Mouse (Mus musculus) testis, adult 2 months (tissue): ENCODE data around the gene Zfr. TPM values are rescaled to one million over a fixed set of nuclear protein-coding genes. Genes with fewer than 3 reads are reported as not detected.
"Not testable (repeated sequence)": the region's sequence is repeated elsewhere in the genome, so short reads cannot be mapped to it uniquely, and the experiment has no call there.

ENCODE experiments used
- H3K27ac ChIP-seq: fragments of 200-500 bp; 2 replicates; pipeline ENCODE4 v1.5.1; 2012; ENCODE audit warnings: low read depth, low read length; ENCODE audit not compliant: control insufficient read depth, insufficient read depth
- H3K27me3 ChIP-seq: fragments of 200-500 bp; 2 replicates; pipeline ENCODE4 v1.6.1; 2012; ENCODE audit warnings: mild to moderate bottlenecking, low read length, moderate library complexity; ENCODE audit not compliant: control insufficient read depth, insufficient read depth
- H3K36me3 ChIP-seq: fragments of 200-500 bp; 2 replicates; pipeline ENCODE4 v1.6.1; 2012; ENCODE audit warnings: mild to moderate bottlenecking, low read length; ENCODE audit not compliant: control insufficient read depth, insufficient read depth
- H3K4me1 ChIP-seq: fragments of 200-500 bp; 2 replicates; pipeline ENCODE4 v1.6.1; 2012; ENCODE audit warnings: low read length; ENCODE audit not compliant: control insufficient read depth, insufficient read depth
- H3K4me3 ChIP-seq: fragments of 200-500 bp; 2 replicates; pipeline ENCODE4 v1.5.1; 2012; ENCODE audit warnings: low read depth, mild to moderate bottlenecking, low read length, moderate library complexity, mixed read lengths; ENCODE audit not compliant: control insufficient read depth
- CTCF ChIP-seq: fragments of 200-500 bp; IDR thresholded peaks from 2 replicates; pipeline ENCODE4 v1.5.1; 2012; ENCODE audit warnings: low read depth, mild to moderate bottlenecking, inconsistent platforms, low read length, moderate library complexity; ENCODE audit not compliant: control insufficient read depth, insufficient read depth, insufficient replicate concordance
- POLR2A ChIP-seq: fragments of 200-500 bp; IDR thresholded peaks from 2 replicates; pipeline ENCODE4 v1.6.1; 2012; ENCODE audit warnings: low read depth, mild to moderate bottlenecking, inconsistent platforms, low read length, moderate library complexity; ENCODE audit not compliant: control insufficient read depth
- polyA plus RNA-seq: library from polyadenylated mRNA; depleted of rRNA; stranded (reverse); fragments of >200 nt; gene quantifications from 2 replicates; pipeline ENCODE4 v1.2.3, GENCODE M21; 2012

Gene Zfr
- polyA plus RNA-seq, 1 experiment = 184 TPM

- TF ChIP-seq CTCF (no peak), POLR2A (no peak)
- no peaks in the 10 kb centered on the region for H3K4me1 ChIP-seq
- no peak overlapping the region for H3K27ac ChIP-seq
- H3K36me3 ChIP-seq = peaks cover 5% of the 10 kb centered on the region
- no peaks in the 10 kb centered on the region for H3K27me3 ChIP-seq
- H3K4me3 ChIP-seq = no peak overlapping the region
Measured at GRCm38 (mm10) chr15:12149501-12149900, 31.9 kb downstream of the Zfr start.

GRCm38 (mm10) chr15:12153747-12154146 lies 36.1 kb downstream of the Zfr start:
- no peak overlapping the region for H3K27ac ChIP-seq
- TF ChIP-seq POLR2A = no peak
- TF ChIP-seq CTCF = no peak
- peaks cover 3% of the 10 kb centered on the region for H3K36me3 ChIP-seq

GRCm38 (mm10) chr15:12178126-12178525 lies 60.5 kb downstream of the Zfr start:
- Histone ChIP-seq H3K27ac (no peak overlapping the region), H3K4me3 (no peak overlapping the region), H3K4me1 (no peaks in the 10 kb centered on the region), H3K27me3 (no peaks in the 10 kb centered on the region), H3K36me3 (no peaks in the 10 kb centered on the region)
- no peak for TF ChIP-seq POLR2A
- no peak for TF ChIP-seq CTCF

More at GRCm38 (mm10) chr15:12153747-12154146, 36.1 kb downstream of the Zfr start:
- Histone ChIP-seq H3K4me1 (no peaks in the 10 kb centered on the region), H3K4me3 (no peak overlapping the region), H3K27me3 (no peaks in the 10 kb centered on the region)

DNA sequence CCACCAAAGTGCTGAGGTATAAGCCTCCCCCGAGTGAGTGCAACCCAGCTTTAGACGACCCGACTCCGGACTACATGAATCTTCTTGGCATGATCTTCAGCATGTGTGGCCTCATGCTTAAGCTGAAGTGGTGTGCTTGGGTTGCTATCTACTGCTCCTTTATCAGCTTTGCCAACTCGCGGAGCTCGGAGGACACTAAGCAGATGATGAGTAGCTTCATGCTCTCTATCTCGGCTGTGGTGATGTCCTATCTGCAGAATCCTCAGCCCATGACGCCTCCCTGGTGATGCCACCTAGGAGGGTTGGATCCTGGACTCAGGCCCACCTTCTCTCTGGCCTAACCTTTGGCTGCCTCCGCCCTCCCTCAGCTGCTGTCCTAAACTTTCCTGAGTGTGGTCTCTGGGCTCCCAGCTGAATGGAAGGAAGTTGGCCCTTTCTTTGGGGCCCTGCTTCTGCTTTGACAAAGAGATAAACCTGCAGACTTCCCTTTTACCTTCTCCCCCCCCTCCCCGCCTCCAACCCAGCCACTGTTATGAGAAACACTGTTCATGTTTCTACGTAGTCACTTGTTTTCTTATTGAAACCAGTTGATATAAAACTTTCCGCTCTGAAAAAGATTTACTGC lies 63.7 kb downstream of the Zfr start:
- not testable (repeated sequence) for H3K4me3 ChIP-seq, H3K27ac ChIP-seq, H3K4me1 ChIP-seq, H3K27me3 ChIP-seq, H3K36me3 ChIP-seq

- H3K4me3 ChIP-seq = peak overlapping the region; percentile 81
- H3K27ac ChIP-seq = no peak overlapping the region
- no peaks in the 10 kb centered on the region; the same call in none of the 2 replicates for H3K4me1 ChIP-seq
- H3K36me3 ChIP-seq = no peaks in the 10 kb centered on the region
- no peaks in the 10 kb centered on the region for H3K27me3 ChIP-seq
- TF ChIP-seq POLR2A (no peak), CTCF (no peak)
Measured at GRCm38 (mm10) chr15:12193880-12194816, 76.5 kb downstream of the Zfr start.

DNA sequence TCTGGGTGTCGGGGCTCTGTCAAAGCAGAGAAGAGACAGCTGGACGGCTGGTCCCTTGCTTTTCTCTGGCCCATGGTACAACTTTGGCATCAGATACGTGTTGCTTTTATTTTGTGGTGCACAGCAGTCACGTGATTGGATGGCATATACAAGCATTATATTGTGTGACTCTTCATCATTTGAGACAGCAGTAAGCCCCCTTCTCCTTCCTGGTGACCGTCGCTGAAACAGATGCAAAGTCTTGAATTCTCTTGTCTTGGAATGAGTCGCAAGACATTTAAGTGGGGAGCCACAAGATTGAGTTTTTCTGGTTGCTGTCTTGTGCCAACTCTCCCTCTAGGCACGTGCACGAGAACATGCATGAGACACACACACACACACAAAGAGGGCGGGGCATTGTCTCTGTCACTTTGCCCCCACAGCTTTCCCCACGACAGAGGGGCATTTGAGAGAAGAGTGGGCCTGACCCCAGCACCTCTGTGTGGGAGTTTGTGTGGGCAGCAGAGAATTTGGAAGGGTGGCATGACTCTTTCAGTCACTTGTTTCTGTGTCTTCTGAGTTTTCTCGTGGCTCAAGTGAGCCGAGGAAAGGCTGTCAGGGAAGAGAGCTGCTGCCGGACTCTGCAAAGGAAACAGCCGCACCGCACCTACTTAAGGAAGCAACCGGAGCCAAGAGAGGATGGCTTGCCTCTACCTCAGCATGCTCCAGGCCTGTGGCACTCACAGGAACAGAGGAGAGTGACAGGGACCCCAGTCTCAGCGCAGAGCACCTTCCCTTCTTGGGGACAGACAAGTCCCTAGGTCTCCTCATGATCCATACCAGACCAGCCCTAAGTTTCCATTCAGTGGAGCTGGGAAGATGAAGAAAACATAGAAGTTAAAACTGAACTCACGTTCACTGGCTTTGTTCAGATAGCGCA lies 77.4 kb downstream of the Zfr start:
- Histone ChIP-seq H3K36me3 (no peaks in the 10 kb centered on the region), H3K4me3 (peak overlapping the region; percentile 81), H3K27me3 (no peaks in the 10 kb centered on the region), H3K4me1 (no peaks in the 10 kb centered on the region; the same call in none of the 2 replicates), H3K27ac (no peak overlapping the region; the same call in 1 of the 2 replicates)
- TF ChIP-seq CTCF (no peak), POLR2A (no peak)
